Mouse (Mus musculus): ENCODE data around the gene Ppfibp2.

Ppfibp2 gene

DNA sequence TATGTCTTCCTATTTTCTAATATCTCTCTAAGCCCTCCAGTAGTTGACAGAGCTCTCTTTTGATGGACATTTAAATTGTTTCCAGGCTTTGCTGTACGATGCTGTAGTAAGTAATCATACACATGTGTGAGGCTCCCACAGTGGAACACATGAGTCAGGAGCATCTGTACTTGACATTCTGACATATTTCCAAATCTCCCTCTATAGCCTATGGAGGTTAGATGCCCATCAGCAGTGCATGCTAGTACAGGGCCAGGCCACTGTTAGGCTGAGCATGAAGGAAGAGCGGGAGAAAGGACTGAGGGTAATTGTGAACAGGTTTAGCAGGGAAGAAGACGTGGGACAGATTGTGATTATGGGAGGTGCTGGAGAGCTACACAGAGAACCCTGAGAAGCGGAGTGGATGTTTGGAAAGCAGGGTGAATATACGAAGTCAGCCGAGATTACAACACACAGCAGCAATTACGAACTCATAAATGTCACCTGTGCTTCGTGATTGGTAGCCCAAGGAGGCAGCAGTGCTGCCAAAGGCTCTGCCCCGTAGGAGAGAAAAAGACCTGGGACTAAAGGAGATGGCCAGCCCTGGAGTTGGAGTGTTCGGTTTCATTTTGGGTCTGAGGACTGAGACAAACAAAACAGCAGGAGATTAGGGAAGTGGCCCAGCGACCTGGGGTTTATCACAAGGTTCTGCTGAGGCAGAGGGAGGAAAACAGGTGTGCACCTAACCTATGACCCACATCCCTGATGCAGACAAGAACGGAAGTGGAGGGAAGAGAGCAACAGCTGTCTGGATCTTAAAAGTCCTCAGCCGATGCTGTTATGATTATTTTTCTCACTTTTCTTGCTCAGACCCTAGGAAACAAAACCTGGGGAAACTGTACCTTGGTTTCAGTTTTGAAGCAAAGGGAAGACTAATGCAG lies 107.7 kb downstream of the Ppfibp2 start:
- in situ Hi-C loops (cut with MseI, MboI), result no loop called here

DNA sequence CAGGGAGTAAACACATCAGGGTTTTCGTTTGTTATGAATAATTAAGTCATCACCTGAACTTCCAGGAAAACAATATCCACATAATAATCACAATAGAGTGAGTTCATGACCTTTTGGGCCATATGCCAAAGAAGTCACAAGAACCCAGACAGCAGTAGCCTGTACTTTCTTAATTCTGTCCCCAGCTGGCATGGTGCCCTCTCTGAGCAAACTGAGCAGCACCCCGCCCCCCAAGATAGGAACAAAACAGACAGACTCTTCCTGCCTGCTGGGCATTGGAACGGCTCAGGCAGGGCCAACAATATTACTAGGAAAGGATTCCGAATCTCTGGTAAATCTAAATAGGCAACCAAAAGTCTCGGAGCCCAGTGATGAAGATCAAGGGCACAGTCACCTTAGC lies 110.9 kb downstream of the Ppfibp2 start:
- in situ Hi-C loops (cut with MseI, MboI), result loop anchor here (5.0 kb wide), 1 partner anchor 44 kb away; no protein-coding TSS in a partner anchor

- in situ Hi-C loops (cut with MseI, MboI), result loop anchor here (5.0 kb wide), 1 partner anchor 45 kb away; no protein-coding TSS in a partner anchor
Observed at GRCm38 (mm10) chr7:107707650-107708049, 112.6 kb downstream of the Ppfibp2 start.

DNA sequence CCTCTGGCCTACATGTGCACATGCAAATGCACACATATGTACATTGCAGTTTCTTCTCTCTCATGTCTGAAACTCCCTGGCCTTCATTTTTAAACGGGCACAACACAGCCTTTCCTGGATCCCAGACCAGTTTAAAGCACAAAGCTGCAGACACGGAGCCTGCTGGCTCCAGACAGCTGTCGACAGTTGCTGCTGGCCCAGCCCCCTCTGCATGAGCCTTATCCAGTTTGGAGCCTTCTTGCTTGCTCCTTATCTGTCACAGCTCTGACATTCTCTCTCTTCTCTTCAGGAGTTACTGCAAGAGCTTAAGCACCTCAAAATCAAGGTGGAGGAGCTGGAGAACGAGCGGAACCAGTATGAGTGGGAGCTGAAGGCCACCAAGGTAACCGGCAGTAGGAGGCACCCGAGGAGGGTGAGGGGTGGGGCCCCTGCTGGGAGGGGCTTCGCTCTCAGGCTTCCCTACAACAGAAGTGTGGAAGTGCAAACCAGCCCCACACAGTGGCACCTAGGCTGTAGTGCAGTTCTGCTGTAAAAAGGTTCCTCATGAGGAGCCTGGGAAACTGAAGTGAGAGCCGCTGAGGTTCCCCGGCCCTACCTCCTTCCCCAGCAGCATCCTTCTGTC lies 113.6 kb downstream of the Ppfibp2 start:
- in situ Hi-C loops (cut with MseI, MboI), result loop anchor here (5.0 kb wide), 1 partner anchor 46 kb away; no protein-coding TSS in a partner anchor

- in situ Hi-C loops (cut with MseI, MboI), result no loop called here
Observed at GRCm38 (mm10) chr7:107712743-107713142, 117.7 kb downstream of the Ppfibp2 start.

- in situ Hi-C loops (cut with MseI, MboI), result no loop called here
Observed at GRCm38 (mm10) chr7:107714067-107714466, 119.1 kb downstream of the Ppfibp2 start.

DNA sequence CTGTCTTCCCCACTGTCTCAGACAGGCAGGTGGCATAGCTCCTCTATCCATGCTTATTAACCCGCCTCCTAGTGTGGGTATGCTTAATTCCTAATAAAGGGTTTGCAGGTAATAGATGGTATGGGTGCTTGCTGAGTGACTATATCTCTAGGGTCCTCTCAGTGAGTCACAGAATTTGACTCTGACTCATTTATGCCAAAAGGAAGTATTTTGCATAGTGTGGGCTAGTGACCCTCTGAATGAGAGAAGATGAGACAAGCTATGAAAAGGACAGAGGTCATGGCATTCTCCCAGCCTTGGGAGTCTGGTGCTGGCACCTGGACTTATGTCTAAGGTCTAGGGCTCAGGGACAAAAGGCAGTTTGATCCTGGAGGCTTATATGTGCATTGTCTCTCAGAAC lies 125.8 kb downstream of the Ppfibp2 start:
- in situ Hi-C loops (cut with MseI, MboI), result no loop called here

DNA sequence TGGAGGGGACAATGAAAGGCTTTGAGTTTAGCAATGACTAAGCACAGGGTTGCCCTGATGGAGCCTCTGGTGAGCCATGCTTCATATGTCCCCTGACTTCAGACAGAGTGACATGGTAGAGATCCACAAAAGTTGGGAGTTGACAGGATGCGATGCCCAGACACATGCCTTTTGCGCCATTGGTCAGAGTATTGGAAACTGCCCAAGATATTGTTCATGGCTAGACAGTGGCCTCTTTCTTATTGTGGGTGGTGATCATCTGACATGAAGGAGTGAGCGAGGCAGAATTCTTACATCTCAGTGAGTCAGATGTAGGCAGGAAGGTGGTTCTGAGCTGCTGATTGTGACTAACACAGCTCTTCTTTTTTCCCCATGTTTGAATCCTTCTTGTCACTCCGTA lies 127.5 kb downstream of the Ppfibp2 start:
- in situ Hi-C loops (cut with MseI, MboI), result no loop called here

DNA sequence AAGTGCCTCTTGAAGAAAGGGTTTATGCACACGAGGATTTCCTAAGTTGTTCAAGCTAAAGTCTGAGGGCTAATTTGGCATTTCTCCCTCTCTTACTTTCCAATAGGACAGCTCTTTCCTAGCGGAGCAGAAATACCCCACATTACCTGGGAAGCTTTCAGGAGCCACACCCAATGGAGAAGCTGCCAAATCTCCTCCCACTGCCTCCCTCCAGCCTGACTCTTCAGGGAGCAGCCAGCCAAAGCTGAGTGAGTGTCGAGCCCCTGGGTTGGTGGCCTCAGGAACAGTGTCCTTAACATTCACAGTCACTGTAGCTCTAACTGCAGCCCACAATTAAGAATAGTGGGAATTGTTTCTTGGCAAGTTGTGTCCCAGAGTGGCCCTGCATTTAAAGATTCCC lies 132.5 kb downstream of the Ppfibp2 start:
- in situ Hi-C loops (cut with MseI, MboI), result no loop called here

DNA sequence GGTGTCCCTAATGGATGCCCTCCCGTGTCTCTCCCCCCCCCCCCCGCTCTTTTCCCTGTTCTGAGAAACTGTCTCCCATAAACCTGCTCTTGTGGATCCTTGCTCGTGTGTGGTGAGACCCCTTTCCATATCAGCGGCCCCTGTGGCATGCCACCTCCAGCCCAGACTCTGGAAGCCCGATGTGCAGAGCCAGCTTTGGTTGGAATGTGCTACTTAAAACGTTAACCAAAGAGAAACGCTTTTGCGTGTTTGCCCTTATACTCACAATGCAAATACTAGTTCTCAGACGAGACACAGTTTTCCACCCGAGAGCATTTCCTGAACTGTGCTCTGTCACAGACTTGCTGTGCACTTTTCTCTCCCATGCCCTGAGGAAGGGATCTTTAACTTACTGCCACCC lies 135.6 kb downstream of the Ppfibp2 start:
- in situ Hi-C loops (cut with MseI, MboI), result no loop called here

DNA sequence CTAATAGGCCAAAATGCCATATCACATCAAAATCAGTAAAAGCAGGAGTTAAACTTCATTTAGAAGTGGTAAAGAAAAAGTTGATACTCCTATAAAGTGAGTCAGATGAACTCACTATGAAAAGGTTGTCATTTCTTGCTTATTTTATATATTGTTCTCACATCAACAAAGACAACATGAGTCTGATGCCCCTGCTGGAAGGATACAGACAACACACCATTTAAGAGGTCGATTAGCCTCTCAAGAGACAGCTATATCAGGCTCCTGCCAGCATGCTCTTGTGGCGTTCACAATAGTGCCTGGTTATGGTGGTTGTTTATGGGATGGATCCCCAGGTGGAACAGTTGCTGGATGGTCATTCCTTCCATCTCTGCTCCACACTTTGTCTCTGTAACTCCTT lies 138.2 kb downstream of the Ppfibp2 start:
- in situ Hi-C loops (cut with MseI, MboI), result no loop called here

DNA sequence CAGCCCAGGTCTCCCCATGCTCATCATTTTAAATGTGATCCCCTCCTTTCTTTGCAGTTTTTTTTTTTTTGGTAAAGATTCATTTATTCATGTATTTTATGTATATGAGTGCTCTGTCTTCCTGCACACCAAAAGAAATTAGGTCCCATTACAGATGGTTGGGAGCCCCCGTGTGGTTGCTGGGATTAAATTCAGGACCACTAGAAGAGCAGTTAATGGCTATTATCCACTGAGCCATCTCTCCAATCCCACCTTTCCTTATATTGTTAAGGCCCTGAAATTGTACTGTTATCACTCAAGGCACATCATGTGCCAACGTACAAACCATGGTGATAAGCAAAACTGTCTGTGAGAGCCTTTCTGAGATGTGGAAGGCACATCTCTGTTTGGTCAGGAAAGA lies 143.7 kb downstream of the Ppfibp2 start:
- in situ Hi-C loops (cut with MseI, MboI), result no loop called here

DNA sequence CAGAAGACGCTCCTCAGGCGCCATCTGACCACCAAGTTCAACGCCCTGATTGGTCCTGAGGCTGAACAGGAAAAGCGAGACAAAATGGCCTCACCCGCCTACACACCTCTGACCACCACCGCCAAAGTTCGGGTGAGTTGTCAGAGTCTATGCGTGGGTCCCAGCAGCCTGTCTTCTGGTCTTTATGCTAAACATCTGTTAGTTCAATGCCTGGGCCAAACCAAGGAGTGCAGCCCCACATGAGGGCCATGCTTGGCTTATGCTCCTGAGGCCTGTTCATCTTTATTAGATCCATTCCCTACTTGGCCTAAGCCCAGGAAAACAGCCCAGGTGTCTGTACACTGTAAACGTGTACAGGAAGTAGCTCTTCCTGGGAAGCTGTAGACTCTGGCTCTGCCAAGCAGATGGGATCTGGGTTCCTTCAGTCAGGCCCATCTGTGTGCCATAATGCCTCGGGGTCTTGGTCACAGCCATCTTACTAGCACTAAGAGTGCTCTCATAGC lies 148.0 kb downstream of the Ppfibp2 start:
- in situ Hi-C loops (cut with MseI, MboI), result no loop called here

- in situ Hi-C loops (cut with MseI, MboI), result no loop called here
Observed at GRCm38 (mm10) chr7:107744454-107744853, 149.4 kb downstream of the Ppfibp2 start.

GRCm38 (mm10) chr7:107745111-107745510 lies 150.1 kb downstream of the Ppfibp2 start:
- in situ Hi-C loops (cut with MseI, MboI), result loop anchor here in 1 of 2 experiments (5.0 kb wide), 1 partner anchor 42 kb away; no protein-coding TSS in a partner anchor

GRCm38 (mm10) chr7:107746036-107746435 lies 151.0 kb downstream of the Ppfibp2 start:
- in situ Hi-C loops (cut with MseI, MboI), result loop anchor here in 1 of 2 experiments (5.0 kb wide), 1 partner anchor 41 kb away; no protein-coding TSS in a partner anchor

GRCm38 (mm10) chr7:107747476-107747875 lies 152.5 kb downstream of the Ppfibp2 start:
- in situ Hi-C loops (cut with MseI, MboI), result loop anchor here in 1 of 2 experiments (5.0 kb wide), 1 partner anchor 40 kb away; no protein-coding TSS in a partner anchor

DNA sequence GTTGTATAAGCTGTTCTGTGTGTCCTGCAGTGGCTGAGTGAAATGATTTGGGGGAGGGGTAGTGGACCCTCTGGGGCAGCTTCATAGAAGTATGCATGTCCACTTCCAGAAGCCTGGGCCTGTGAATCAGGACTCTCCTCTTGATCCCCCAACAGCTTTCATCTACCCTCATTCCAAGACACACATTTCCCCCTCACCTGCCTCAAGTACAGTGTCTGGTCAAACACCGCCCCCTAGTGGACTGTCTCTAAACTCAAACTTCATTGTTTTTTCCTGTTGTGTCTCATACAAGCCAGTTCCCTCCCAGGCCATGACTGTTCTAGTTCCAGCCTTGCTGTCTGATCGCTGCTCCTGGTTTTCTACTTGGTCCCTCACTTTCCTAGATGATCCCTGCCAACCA lies 152.9 kb downstream of the Ppfibp2 start:
- in situ Hi-C loops (cut with MseI, MboI), result loop anchor here in 1 of 2 experiments (5.0 kb wide), 1 partner anchor 39 kb away; no protein-coding TSS in a partner anchor

GRCm38 (mm10) chr7:107749270-107749669 lies 154.3 kb downstream of the Ppfibp2 start:
- in situ Hi-C loops (cut with MseI, MboI), result loop anchor here in 1 of 2 experiments (5.0 kb wide), 1 partner anchor 38 kb away; no protein-coding TSS in a partner anchor

- in situ Hi-C loops (cut with MseI, MboI), result loop anchor here (5.0 kb wide), 1 partner anchor 38 kb away; no protein-coding TSS in a partner anchor
Observed at GRCm38 (mm10) chr7:107749721-107750120, 154.7 kb downstream of the Ppfibp2 start.

- in situ Hi-C loops (cut with MseI, MboI), result loop anchor here in 1 of 2 experiments (5.0 kb wide), 1 partner anchor 35 kb away; no protein-coding TSS in a partner anchor
Observed at GRCm38 (mm10) chr7:107752031-107752520, 157.1 kb downstream of the Ppfibp2 start.

GRCm38 (mm10) chr7:107755905-107756304 lies 160.9 kb downstream of the Ppfibp2 start:
- in situ Hi-C loops (cut with MseI, MboI), result no loop called here

Data from mouse trophoblast stem cell (cell line).